Mouse (Mus musculus) embryo, embryonic 9.5 days (tissue): ENCODE measurements at regions not wholly inside any gene's neighbourhood (a gene's known extent, or its start where the extent isn't known, plus 50 kb on each side); places are given as distances from the start of the nearest gene placed in this dataset.
A peak's percentile ranks its signal among the peaks of the same experiment; 100 is the strongest.

ENCODE experiments used
- DNase-seq: peaks from one replicate; pipeline ENCODE4 v3.0.0-alpha.2; 2017; ENCODE audit errors: extremely low spot score

- DNase-seq = no peak
Measured at GRCm38 (mm10) chr1:78050231-78050630, 146.7 kb downstream of the Pax3 start.

- no peak for DNase-seq
Measured at GRCm38 (mm10) chr1:78032336-78032735, 164.6 kb downstream of the Pax3 start.

- no peak for DNase-seq
Measured at GRCm38 (mm10) chr1:78021766-78022165, 175.2 kb downstream of the Pax3 start.

GRCm38 (mm10) chr1:78021014-78021413, 175.9 kb downstream of the Pax3 start:
- no peak for DNase-seq

- DNase-seq = no peak
Measured at GRCm38 (mm10) chr1:78017949-78018617, 178.9 kb downstream of the Pax3 start.

- no peak for DNase-seq
Measured at GRCm38 (mm10) chr1:78016541-78017267, 180.2 kb downstream of the Pax3 start.

- DNase-seq = no peak
Measured at GRCm38 (mm10) chr1:78015999-78016398, 180.9 kb downstream of the Pax3 start.

- peak; percentile 48 for DNase-seq
Measured at GRCm38 (mm10) chr1:78013396-78013795, 183.5 kb downstream of the Pax3 start.

GRCm38 (mm10) chr1:78008811-78009410, 188.0 kb downstream of the Pax3 start:
- peak; percentile 58 for DNase-seq

GRCm38 (mm10) chr1:78004376-78004775, 192.6 kb downstream of the Pax3 start:
- DNase-seq = no peak

GRCm38 (mm10) chr1:77998727-77999126, 198.2 kb downstream of the Pax3 start:
- DNase-seq = no peak

GRCm38 (mm10) chr1:77981528-77981927, 215.4 kb downstream of the Pax3 start:
- peak; percentile 6 for DNase-seq

- peak; percentile 76 for DNase-seq
Measured at GRCm38 (mm10) chr1:77978696-77979095, 218.2 kb downstream of the Pax3 start.

- no peak for DNase-seq
Measured at GRCm38 (mm10) chr1:77975941-77976340, 221.0 kb downstream of the Pax3 start.

GRCm38 (mm10) chr1:77972301-77972717, 224.6 kb downstream of the Pax3 start:
- DNase-seq = peak; percentile 57

GRCm38 (mm10) chr1:77964656-77965335, 232.1 kb downstream of the Pax3 start:
- DNase-seq = no peak

- no peak for DNase-seq
Measured at GRCm38 (mm10) chr1:77959309-77959708, 237.6 kb downstream of the Pax3 start.

- DNase-seq = no peak
Measured at GRCm38 (mm10) chr1:77957156-77957767, 239.7 kb downstream of the Pax3 start.

- DNase-seq = no peak
Measured at GRCm38 (mm10) chr1:77947894-77948293, 249.0 kb downstream of the Pax3 start.

GRCm38 (mm10) chr1:77944327-77944645, 252.6 kb downstream of the Pax3 start:
- DNase-seq = no peak

- no peak for DNase-seq
Measured at GRCm38 (mm10) chr1:77943633-77944326, 253.2 kb downstream of the Pax3 start.
